Mouse (Mus musculus) left cerebral cortex, adult 9 months (tissue): ENCODE data around the gene Batf.
"Not testable (repeated sequence)": the region's sequence is repeated elsewhere in the genome, so short reads cannot be mapped to it uniquely, and the experiment has no call there.

ENCODE experiments used
- DNase-seq, 2 experiments: peaks; one replicate each; pipeline ENCODE4 v3.0.0; 2022; ENCODE audit warnings: low spot score in 2 of 2

The Batf gene

GRCm38 (mm10) chr12:85686466-85687216 lies at the start of gene Batf:
Gene Batf, plus strand, starts transcription at chr12:85686669.
- no peak for DNase-seq

- no peak for DNase-seq
Observed at GRCm38 (mm10) chr12:85637932-85638331, 48.5 kb upstream of the Batf start.

GRCm38 (mm10) chr12:85638541-85639325 lies 47.7 kb upstream of the Batf start:
- DNase-seq = no peak

GRCm38 (mm10) chr12:85639326-85640008 lies 47.0 kb upstream of the Batf start:
- DNase-seq = peak in 1 of 2 experiments; percentile 54

GRCm38 (mm10) chr12:85640852-85641563 lies 45.5 kb upstream of the Batf start:
- no peak for DNase-seq

- DNase-seq = no peak
Observed at GRCm38 (mm10) chr12:85641564-85641931, 44.9 kb upstream of the Batf start.

- no peak for DNase-seq
Observed at GRCm38 (mm10) chr12:85643735-85644134, 42.7 kb upstream of the Batf start.

- DNase-seq = no peak
Observed at GRCm38 (mm10) chr12:85645664-85646063, 40.8 kb upstream of the Batf start.

- no peak for DNase-seq
Observed at GRCm38 (mm10) chr12:85647346-85647745, 39.1 kb upstream of the Batf start.

- no peak for DNase-seq
Observed at GRCm38 (mm10) chr12:85647955-85648354, 38.5 kb upstream of the Batf start.

GRCm38 (mm10) chr12:85659319-85659718 lies 27.1 kb upstream of the Batf start:
- no peak for DNase-seq

- no peak for DNase-seq
Observed at GRCm38 (mm10) chr12:85660855-85661254, 25.6 kb upstream of the Batf start.

GRCm38 (mm10) chr12:85662232-85662631 lies 24.2 kb upstream of the Batf start:
- DNase-seq = not testable (repeated sequence)

GRCm38 (mm10) chr12:85662896-85663295 lies 23.6 kb upstream of the Batf start:
- DNase-seq = peak in 1 of 2 experiments; percentile 86

GRCm38 (mm10) chr12:85666112-85666511 lies 20.4 kb upstream of the Batf start:
- DNase-seq = no peak

GRCm38 (mm10) chr12:85667071-85667470 lies 19.4 kb upstream of the Batf start:
- DNase-seq = no peak

GRCm38 (mm10) chr12:85668696-85669095 lies 17.8 kb upstream of the Batf start:
- DNase-seq = no peak

GRCm38 (mm10) chr12:85670080-85670479 lies 16.4 kb upstream of the Batf start:
- no peak for DNase-seq

- DNase-seq = no peak
Observed at GRCm38 (mm10) chr12:85673914-85674313, 12.6 kb upstream of the Batf start.

- no peak for DNase-seq
Observed at GRCm38 (mm10) chr12:85679117-85679516, 7.4 kb upstream of the Batf start.

- DNase-seq = no peak
Observed at GRCm38 (mm10) chr12:85679808-85680207, 6.7 kb upstream of the Batf start.

GRCm38 (mm10) chr12:85682328-85682727 lies 4.1 kb upstream of the Batf start:
- DNase-seq = no peak
